Comparison of ENCODE assay signal across 14 mouse cellular contexts in the genomic region with DNA sequence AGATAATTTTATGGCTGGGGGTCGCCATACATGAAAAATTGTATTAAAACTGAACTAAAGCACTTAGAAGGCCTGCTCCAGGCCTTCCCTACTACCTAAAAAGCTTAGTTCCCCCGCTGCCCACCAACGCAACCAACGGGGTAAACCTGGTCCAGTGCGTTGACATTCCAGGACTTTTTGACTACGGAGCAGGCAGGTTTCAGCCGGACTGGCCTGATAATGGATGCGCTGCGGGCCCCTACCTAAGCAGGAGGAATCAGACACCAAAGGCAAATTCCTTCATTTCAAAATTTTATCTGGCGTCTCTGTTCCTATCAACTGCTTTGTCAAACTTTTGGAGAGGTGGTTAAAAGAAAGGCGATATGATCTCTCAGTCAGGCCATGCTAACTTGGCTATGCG. TPM values are rescaled to one million over a fixed set of nuclear protein-coding genes. Genes with fewer than 3 reads are reported as not detected.
A peak's percentile ranks its signal among the peaks of the same experiment; 100 is the strongest.
DNase-seq lines count a peak whose midpoint lies in the region; ATAC-seq and TF ChIP-seq lines count a peak whose summit lies in the region.
"Had no signal": no experiment of that assay in that cellular context is flagged by ENCODE, and none has a peak within 500 bp of the region (broad histone marks: within the 10 kb centered on the region; RNA-seq: fewer than 3 reads in every experiment).

No protein-coding gene starts in this region.

- 67% methylated on average over 12 of the region's 12 CpGs for WGBS in heart, embryonic 11.5 days (ENCODE audit: insufficient replicate concordance)
- WGBS in lung, embryonic 15.5 days = 63% methylated on average over 12 of the region's 12 CpGs
- 82% methylated on average over 12 of the region's 12 CpGs for WGBS in intestine, embryonic 16.5 days
- 91% methylated on average over 12 of the region's 12 CpGs for WGBS in small intestine, adult 2 months

- no peak for DNase-seq in heart, adult 11 months
- no peak for DNase-seq in lung, postnatal 4 days
- no peak for DNase-seq in c-Kit-positive CD71-positive TER-119-positive erythroid progenitor cells, embryonic 14.5 days (ENCODE audit: low spot score)
- DNase-seq in embryo, embryonic 11 days = no peak
- DNase-seq: cerebellum, adult 11-12 months; layer of hippocampus, adult 9-11 months had no signal

- H3K4me3 ChIP-seq in heart, embryonic 11.5 days (ENCODE audit: low read depth, low read length) = no peak overlapping the region
- peak overlapping the region; percentile 60 for H3K4me3 ChIP-seq in lung, embryonic 15.5 days
- H3K4me3 ChIP-seq in intestine, embryonic 16.5 days (ENCODE audit: low read length) = no peak overlapping the region
- no peak overlapping the region for H3K4me3 ChIP-seq in small intestine, adult 2 months (ENCODE audit: low read depth, low read length)

- TF ChIP-seq CTCF in small intestine, adult 2 months (IDR thresholded peaks at IDR 0.05; ENCODE audit: extremely low read depth, insufficient read length, insufficient replicate concordance, low read depth, low read length) = no peak

- peaks cover 20% of the 10 kb centered on the region for H3K4me1 ChIP-seq in heart, embryonic 11.5 days (ENCODE audit: control insufficient read depth, insufficient read depth, low read length)
- peaks cover 13% of the 10 kb centered on the region for H3K4me1 ChIP-seq in lung, embryonic 15.5 days
- peaks cover 12% of the 10 kb centered on the region for H3K4me1 ChIP-seq in intestine, embryonic 16.5 days (ENCODE audit: control insufficient read depth, insufficient read depth, low read length)
- H3K4me1 ChIP-seq in small intestine, adult 2 months (ENCODE audit: control insufficient read depth, insufficient read depth, insufficient read length, low read length) = 0 out of 2 replicates have a peak, but pooled peaks cover 4% of the 10 kb centered on the region

- H3K27me3 ChIP-seq in heart, embryonic 11.5 days (ENCODE audit: control insufficient read depth, insufficient read depth, low read length) = peaks cover 4% of the 10 kb centered on the region; the same call in 1 of the 2 replicates
- H3K27me3 ChIP-seq in lung, embryonic 15.5 days = no peaks in the 10 kb centered on the region
- H3K27me3 ChIP-seq in intestine, embryonic 16.5 days (replicated peaks; ENCODE audit: control insufficient read depth, insufficient read depth, low read length) = no peaks in the 10 kb centered on the region
- H3K27me3 ChIP-seq in small intestine, adult 2 months (ENCODE audit: control insufficient read depth, insufficient read depth, low read length) = no peaks in the 10 kb centered on the region
- H3K27me3 ChIP-seq: Patski had no signal

- no peaks in the 10 kb centered on the region for H3K36me3 ChIP-seq in heart, embryonic 11.5 days (ENCODE audit: control insufficient read depth, insufficient read depth, low read length)
- no peaks in the 10 kb centered on the region for H3K36me3 ChIP-seq in lung, embryonic 15.5 days
- no peaks in the 10 kb centered on the region for H3K36me3 ChIP-seq in intestine, embryonic 16.5 days (ENCODE audit: control insufficient read depth, insufficient read depth, low read length)
- no peaks in the 10 kb centered on the region for H3K36me3 ChIP-seq in small intestine, adult 2 months (ENCODE audit: control insufficient read depth, insufficient read depth, low read length)

- no peaks in the 10 kb centered on the region for H3K9me3 ChIP-seq in heart, embryonic 11.5 days (replicated peaks; ENCODE audit: control insufficient read depth, low read length)
- no peaks in the 10 kb centered on the region for H3K9me3 ChIP-seq in lung, embryonic 15.5 days
- H3K9me3 ChIP-seq in intestine, embryonic 16.5 days (ENCODE audit: control insufficient read depth, low read length) = no peaks in the 10 kb centered on the region

- TF ChIP-seq POLR2A in small intestine, adult 2 months (IDR thresholded peaks at IDR 0.05; ENCODE audit: low read depth, low read length) = no peak

- H3K4me2 ChIP-seq in heart, embryonic 11.5 days = peak overlapping the region; percentile 90
- peak overlapping the region; percentile 88 for H3K4me2 ChIP-seq in lung, embryonic 15.5 days
- H3K4me2 ChIP-seq in intestine, embryonic 16.5 days (ENCODE audit: low read depth, low read length) = no peak overlapping the region

- no peak for ATAC-seq in heart, embryonic 11.5 days (replicated peaks; ENCODE audit: insufficient number of reproducible peaks, low FRiP score, low TSS enrichment)
- no peak for ATAC-seq in lung, embryonic 15.5 days (ENCODE audit: borderline replicate concordance, extremely low read depth, low FRiP score, low TSS enrichment)
- no peak for ATAC-seq in intestine, embryonic 16.5 days

- H3K9ac ChIP-seq in heart, embryonic 11.5 days (ENCODE audit: low read depth, low read length) = no peak overlapping the region; the same call in 1 of the 2 replicates
- no peak overlapping the region for H3K9ac ChIP-seq in lung, embryonic 15.5 days
- no peak overlapping the region; the same call in 1 of the 2 replicates for H3K9ac ChIP-seq in intestine, embryonic 16.5 days (ENCODE audit: low read depth, low read length)

- H3K27ac ChIP-seq in heart, embryonic 11.5 days (ENCODE audit: low read depth, low read length) = no peak overlapping the region
- peak overlapping the region; percentile 91 for H3K27ac ChIP-seq in lung, embryonic 15.5 days
- H3K27ac ChIP-seq in intestine, embryonic 16.5 days (ENCODE audit: low read length) = peak overlapping the region; percentile 47; the same call in 1 of the 2 replicates
- H3K27ac ChIP-seq in small intestine, adult 2 months (ENCODE audit: insufficient read depth, low read depth, low read length) = 0 out of 2 replicates have a peak overlapping the region, but pooled peaks have one; percentile 42

RNA-seq across cellular contexts. Expression of a gene that starts 0.8 kb away (rescaled TPM):
- 3.4 and 4.3 TPM in 2 replicates for polyA plus RNA-seq in heart, embryonic 11.5 days (2014; fragmentation: Nextera tagmentation; extraction: Ambion mirVana)
- 72.4 and 85.7 TPM in 2 replicates for polyA plus RNA-seq in lung, embryonic 15.5 days (2015; fragmentation: Nextera tagmentation; extraction: Ambion mirVana)
- polyA plus RNA-seq in intestine, embryonic 16.5 days (2015; fragmentation: Nextera tagmentation; extraction: Ambion mirVana) = 8.3 and 10.8 TPM in 2 replicates
- 17.4 and 73.7 TPM in 2 replicates for polyA plus RNA-seq in small intestine, adult 2 months (2012; rRNA removed)

RNA-seq across cellular contexts. Expression of a gene that starts 53.2 kb away (rescaled TPM):
- 74.6 and 78.3 TPM in 2 replicates for polyA plus RNA-seq in heart, embryonic 11.5 days (2014; fragmentation: Nextera tagmentation; extraction: Ambion mirVana)
- polyA plus RNA-seq in lung, embryonic 15.5 days (2015; fragmentation: Nextera tagmentation; extraction: Ambion mirVana) = 123 and 125 TPM in 2 replicates
- 82.3 and 95.1 TPM in 2 replicates for polyA plus RNA-seq in intestine, embryonic 16.5 days (2015; fragmentation: Nextera tagmentation; extraction: Ambion mirVana)
- polyA plus RNA-seq in small intestine, adult 2 months (2012; rRNA removed) = 9.5 and 20.2 TPM in 2 replicates

RNA-seq across cellular contexts. Expression of a gene that starts 53.5 kb away (rescaled TPM):
- not detected in 2 replicates for polyA plus RNA-seq in heart, embryonic 11.5 days (2014; fragmentation: Nextera tagmentation; extraction: Ambion mirVana)
- polyA plus RNA-seq in lung, embryonic 15.5 days (2015; fragmentation: Nextera tagmentation; extraction: Ambion mirVana) = not detected in 2 replicates
- 0.10 TPM in 2 replicates for polyA plus RNA-seq in intestine, embryonic 16.5 days (2015; fragmentation: Nextera tagmentation; extraction: Ambion mirVana)
- not detected in 2 replicates for polyA plus RNA-seq in small intestine, adult 2 months (2012; rRNA removed)
- polyA plus RNA-seq: forebrain, embryonic 14.5 days; limb, embryonic 11.5 days; midbrain, embryonic 14.5 days; Patski had no signal
